Mouse (Mus musculus) retina, postnatal 7 days (tissue): Measurements from ENCODE around the gene Brs3.

Experiments used
- DNase-seq: peaks from one replicate; pipeline ENCODE4 v3.0.0-alpha.2; 2012; ENCODE audit warnings: low read depth, low spot score

Brs3 gene

GRCm38 (mm10) chrX:57042774-57043173 is at the start of gene Brs3:
TSS of gene Brs3 (plus strand) at chrX:57043074.
- no peak for DNase-seq

GRCm38 (mm10) chrX:57012891-57013290 is 30.0 kb upstream of the Brs3 start:
- DNase-seq, result no peak

- DNase-seq, result no peak
Observed at GRCm38 (mm10) chrX:57043869-57044268, 995 bp downstream of the Brs3 start.

- no peak for DNase-seq
Observed at GRCm38 (mm10) chrX:57052848-57053173, 9.9 kb downstream of the Brs3 start.

GRCm38 (mm10) chrX:57053174-57053992 is 10.5 kb downstream of the Brs3 start, which contains the start of gene Htatsf1:
TSS of gene Htatsf1 (plus strand) at chrX:57053583.
- peak; percentile 73 for DNase-seq

GRCm38 (mm10) chrX:57053993-57054385 is 11.1 kb downstream of the Brs3 start:
- DNase-seq, result no peak

- no peak for DNase-seq
Observed at GRCm38 (mm10) chrX:57081496-57081895, 38.6 kb downstream of the Brs3 start.

GRCm38 (mm10) chrX:57087806-57088205 is 44.9 kb downstream of the Brs3 start, which contains the start of gene Vgll1:
TSS of gene Vgll1 (plus strand) at chrX:57088106.
- no peak for DNase-seq
